Mouse (Mus musculus) brain, embryonic 14.5 days (tissue): ENCODE data around the gene Pou2af1. TPM values are rescaled to one million over a fixed set of nuclear protein-coding genes. Genes with fewer than 3 reads are reported as not detected.

Experiments used
- DNase-seq: peaks from one replicate; pipeline ENCODE4 v3.0.0-alpha.2; 2011; ENCODE audit warnings: low read depth
- CTCF ChIP-seq: fragments of 200-500 bp; IDR thresholded peaks from 2 replicates; pipeline ENCODE4 v1.5.1; 2012; ENCODE audit warnings: inconsistent platforms, mild to moderate bottlenecking, moderate library complexity, borderline replicate concordance; ENCODE audit not compliant: insufficient read depth, insufficient read length; ENCODE audit errors: extremely low read depth
- POLR2A ChIP-seq: fragments of 200-500 bp; IDR thresholded peaks from 2 replicates; pipeline ENCODE4 v1.6.1; 2012; ENCODE audit warnings: mild to moderate bottlenecking, inconsistent platforms, borderline replicate concordance; ENCODE audit not compliant: poor library complexity, insufficient read depth, insufficient read length, severe bottlenecking; ENCODE audit errors: extremely low read depth
- polyA plus RNA-seq: library from polyadenylated mRNA; depleted of rRNA; stranded (reverse); fragments of >200 nt; gene quantifications from 2 replicates; pipeline ENCODE4 v1.2.3, GENCODE M21; 2012; rRNA removed

Gene Pou2af1
- polyA plus RNA-seq, 1 experiment, result 0.18 TPM

DNA sequence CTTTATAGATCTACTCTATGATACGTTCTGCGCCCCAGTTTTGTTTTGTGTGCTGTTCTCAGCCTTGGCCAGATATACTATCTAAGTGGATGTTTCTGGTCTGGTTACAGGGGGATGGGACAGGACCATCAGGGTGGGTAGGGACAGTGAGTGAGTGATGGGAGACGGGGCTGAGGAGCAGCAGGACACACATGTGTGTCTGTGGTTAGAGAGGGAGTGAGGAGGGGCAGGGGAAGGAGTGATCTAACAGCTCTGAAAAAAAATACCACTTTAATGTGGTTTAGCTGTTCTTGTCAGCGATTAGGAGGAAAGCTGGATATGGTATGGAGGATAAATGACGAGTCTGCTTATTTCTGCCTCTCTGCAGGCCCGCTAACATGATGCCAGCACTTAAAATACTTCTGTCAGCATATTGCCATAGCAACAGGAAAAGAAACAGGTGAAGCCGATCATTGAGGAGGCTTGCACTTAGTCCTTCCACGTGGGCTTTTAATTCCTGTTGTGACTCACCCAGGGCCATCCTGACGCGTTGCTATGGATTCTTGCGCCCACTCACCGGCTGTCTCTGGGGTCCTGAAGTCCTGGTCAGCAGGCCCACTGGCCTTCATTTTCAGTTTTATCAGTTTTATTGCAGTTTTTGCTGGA lies 25.4 kb downstream of the Pou2af1 start:
- DNase-seq, result peak; percentile 75
- TF ChIP-seq POLR2A, result no peak
- TF ChIP-seq CTCF, result no peak

GRCm38 (mm10) chr9:51256780-51257502 lies 43.4 kb downstream of the Pou2af1 start:
- TF ChIP-seq CTCF (no peak), POLR2A (no peak)
- peak; percentile 19 for DNase-seq

DNA sequence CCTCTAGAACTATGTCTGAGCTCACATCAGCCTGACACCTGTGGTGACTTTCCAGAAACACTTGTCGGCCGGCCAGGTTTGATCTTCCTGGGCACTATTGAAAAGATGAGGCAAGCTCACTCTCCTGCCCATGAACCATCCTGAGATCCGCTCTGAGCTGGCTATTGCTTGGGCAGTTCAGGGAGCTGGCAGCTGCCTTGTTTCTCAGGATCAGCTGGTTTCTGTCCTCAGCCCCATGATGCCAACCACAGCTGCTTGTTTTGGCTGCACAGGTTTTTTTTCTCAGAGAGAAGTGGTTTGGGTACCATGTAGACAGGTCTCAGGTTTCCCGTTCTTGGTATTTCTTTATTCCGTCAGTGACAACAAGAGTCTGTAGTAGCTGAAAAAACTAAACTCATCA lies 44.9 kb downstream of the Pou2af1 start:
- DNase-seq, result no peak
- TF ChIP-seq POLR2A, result no peak
- no peak for TF ChIP-seq CTCF

DNA sequence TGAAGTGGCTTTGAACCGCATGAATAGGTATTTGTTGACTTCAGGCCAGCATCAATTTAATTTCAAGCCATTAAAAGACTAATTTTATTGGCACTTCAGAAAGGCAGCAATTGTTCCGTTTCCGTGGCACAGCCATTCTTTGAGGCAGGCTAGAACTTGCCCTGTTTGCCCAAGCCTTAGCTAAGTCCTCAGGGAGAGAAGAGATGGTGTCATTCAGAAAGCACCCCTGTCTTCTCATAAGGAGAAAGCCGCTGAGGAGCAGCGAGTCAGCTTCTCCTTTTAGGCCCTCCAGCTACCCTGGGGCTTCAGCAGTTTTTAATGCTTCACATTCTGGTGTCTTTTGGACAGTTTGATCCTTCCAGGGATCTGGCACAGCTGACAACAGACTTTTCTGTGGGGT lies 55.3 kb downstream of the Pou2af1 start:
- no peak for DNase-seq
- TF ChIP-seq CTCF, result no peak

GRCm38 (mm10) chr9:51271073-51271472 lies 57.6 kb downstream of the Pou2af1 start:
- DNase-seq, result no peak
- no peak for TF ChIP-seq CTCF
- no peak for TF ChIP-seq POLR2A

- TF ChIP-seq CTCF, result no peak
- no peak for TF ChIP-seq POLR2A
- no peak for DNase-seq
Measured at GRCm38 (mm10) chr9:51272102-51272501, 58.6 kb downstream of the Pou2af1 start.

- DNase-seq, result no peak
- no peak for TF ChIP-seq POLR2A
- no peak for TF ChIP-seq CTCF
Measured at GRCm38 (mm10) chr9:51273581-51274154, 60.2 kb downstream of the Pou2af1 start.

- DNase-seq, result no peak
Measured at GRCm38 (mm10) chr9:51274678-51275077, 61.2 kb downstream of the Pou2af1 start.

GRCm38 (mm10) chr9:51277834-51278498 lies 64.5 kb downstream of the Pou2af1 start:
- DNase-seq, result no peak
- TF ChIP-seq CTCF (no peak), POLR2A (no peak)

More at GRCm38 (mm10) chr9:51274678-51275077, 61.2 kb downstream of the Pou2af1 start:
- TF ChIP-seq CTCF (no peak), POLR2A (no peak)

- TF ChIP-seq CTCF (peak; percentile 38; the same call in 1 of the 2 replicates), POLR2A (0 out of 2 replicates have a peak, but pooled peaks have one; percentile 10)
- DNase-seq, result peak; percentile 84
Measured at GRCm38 (mm10) chr9:51278500-51279381, 65.2 kb downstream of the Pou2af1 start, which contains the start of gene Colca2. Gene Colca2, minus strand, starts transcription at chr9:51278569.

GRCm38 (mm10) chr9:51286079-51286478 lies 72.6 kb downstream of the Pou2af1 start:
- DNase-seq, result no peak
- TF ChIP-seq POLR2A (no peak), CTCF (no peak)

Other genes starting within 250 kb of the Pou2af1 start
- 17.2 and 20.8 TPM in 2 replicates for gene Sik2, start 204.6 kb upstream of the Pou2af1 start, polyA plus RNA-seq
- gene Btg4, start 152.8 kb upstream of the Pou2af1 start, polyA plus RNA-seq, result not detected in 2 replicates
- gene Layn, start 136.6 kb upstream of the Pou2af1 start, polyA plus RNA-seq, result 0.71 and 1.4 TPM in 2 replicates
- 0.63 and 0.72 TPM in 2 replicates for gene 4833427G06Rik, start 111.6 kb upstream of the Pou2af1 start, polyA plus RNA-seq
- gene Gm32742, start 48.2 kb upstream of the Pou2af1 start, polyA plus RNA-seq, result 0.01 and 0.04 TPM in 2 replicates
- gene Colca2, start 64.9 kb downstream of the Pou2af1 start, polyA plus RNA-seq, result 1.1 and 1.2 TPM in 2 replicates
- gene 1810046K07Rik, start 115.2 kb downstream of the Pou2af1 start, polyA plus RNA-seq, result not detected in 2 replicates